Mouse (Mus musculus) testis, adult 2 months (tissue): ENCODE measurements at regions not wholly inside any gene's neighbourhood (a gene's known extent, or its start where the extent isn't known, plus 50 kb on each side); places are given as distances from the start of the nearest gene placed in this dataset.

Experiments used
- CTCF ChIP-seq: fragments of 200-500 bp; IDR thresholded peaks from 2 replicates; pipeline ENCODE4 v1.5.1; 2012; ENCODE audit warnings: low read depth, mild to moderate bottlenecking, inconsistent platforms, low read length, moderate library complexity; ENCODE audit not compliant: control insufficient read depth, insufficient read depth, insufficient replicate concordance
- POLR2A ChIP-seq: fragments of 200-500 bp; IDR thresholded peaks from 2 replicates; pipeline ENCODE4 v1.6.1; 2012; ENCODE audit warnings: low read depth, mild to moderate bottlenecking, inconsistent platforms, low read length, moderate library complexity; ENCODE audit not compliant: control insufficient read depth

- TF ChIP-seq POLR2A (no peak), CTCF (no peak)
Measured at GRCm38 (mm10) chr3:21983993-21984725, 92.3 kb upstream of the Tbl1xr1 start.
